Mouse (Mus musculus) forebrain, embryonic 16.5 days (tissue): Measurements from ENCODE around the gene Znfx1. TPM values are rescaled to one million over a fixed set of nuclear protein-coding genes. Genes with fewer than 3 reads are reported as not detected.

Source experiments
- ATAC-seq: fragments of 200-750 bp; cut with Nextera tagmentation; 2 replicates; pipeline ENCODE4 v1.8.0; 2017; ENCODE audit warnings: mild to moderate bottlenecking, moderate library complexity
- H3K27ac ChIP-seq: fragments of 300-500 bp; sonication (generic); 2 replicates; pipeline ENCODE4 v1.5.1; 2014; ENCODE audit warnings: low read length, control low read depth
- H3K27me3 ChIP-seq: fragments of 300-500 bp; sonication (generic); replicated peaks from 2 replicates; pipeline ENCODE4 v1.6.1; 2014; ENCODE audit warnings: low read length; ENCODE audit not compliant: control insufficient read depth, insufficient read depth
- H3K36me3 ChIP-seq: fragments of 300-500 bp; sonication (generic); 2 replicates; pipeline ENCODE4 v1.6.1; 2014; ENCODE audit not compliant: control insufficient read depth, insufficient read depth
- H3K4me1 ChIP-seq: fragments of 300-500 bp; sonication (generic); replicated peaks from 2 replicates; pipeline ENCODE4 v1.6.1; 2014; ENCODE audit warnings: low read length; ENCODE audit not compliant: control insufficient read depth, insufficient read depth
- H3K4me2 ChIP-seq: fragments of 300-500 bp; sonication (generic); 2 replicates; pipeline ENCODE4 v1.6.1; 2014; ENCODE audit warnings: mild to moderate bottlenecking, low read length, control low read depth
- H3K4me3 ChIP-seq: fragments of 300-500 bp; sonication (generic); replicated peaks from 2 replicates; pipeline ENCODE4 v1.5.1; 2014; ENCODE audit warnings: mild to moderate bottlenecking, low read length, control low read depth
- H3K9ac ChIP-seq: fragments of 300-500 bp; sonication (generic); replicated peaks from 2 replicates; pipeline ENCODE4 v1.6.1; 2014; ENCODE audit warnings: low read depth, low read length, control low read depth
- H3K9me3 ChIP-seq: fragments of 300-500 bp; sonication (generic); 2 replicates; pipeline ENCODE4 v1.6.1; 2016; ENCODE audit warnings: low read length; ENCODE audit not compliant: control insufficient read depth
- WGBS: fragments of 180-500 bp; shearing (Covaris S2); extraction: QIAGEN DNeasy Blood & Tissue Kit; methylation state at CpG from one replicate; pipeline ENCODE4 v1.1.7; 2014; 5-methylcytosine and 5-hydroxymethylcytosine counted together
- polyA plus RNA-seq: library from polyadenylated mRNA; unstranded; fragments of >200 nt; fragmentation: Nextera tagmentation; extraction: Ambion mirVana; gene quantifications from 2 replicates; pipeline ENCODE4 v1.2.1, GENCODE M21; 2015

Gene Znfx1
- polyA plus RNA-seq, 1 experiment from 2014 or later = 8.9 TPM

DNA sequence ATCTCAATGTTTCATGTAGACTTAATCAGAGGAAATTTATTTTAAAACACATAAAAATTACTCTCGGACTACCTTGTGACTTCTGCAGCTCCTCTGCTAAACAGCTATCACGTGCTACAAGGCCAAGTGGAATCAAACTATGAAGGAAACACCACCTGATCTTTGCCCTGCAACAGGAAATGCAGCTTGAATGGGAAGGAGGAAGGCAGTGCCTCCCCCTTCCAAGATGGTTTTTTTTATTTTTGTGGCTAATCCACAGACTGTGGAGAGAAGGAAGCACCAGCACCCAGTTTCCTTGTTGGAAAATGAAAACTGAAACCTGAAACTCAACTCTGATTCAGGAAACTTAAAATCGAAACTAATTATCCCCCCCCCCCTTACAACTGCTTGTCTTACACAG is 4.6 kb downstream of the Znfx1 start:
- Histone ChIP-seq H3K27me3 (no peaks in the 10 kb centered on the region), H3K4me2 (no peak overlapping the region), H3K4me3 (no peak overlapping the region), H3K9me3 (no peaks in the 10 kb centered on the region), H3K9ac (no peak overlapping the region), H3K36me3 (peaks cover 35% of the 10 kb centered on the region), H3K27ac (no peak overlapping the region), H3K4me1 (peaks cover 23% of the 10 kb centered on the region)
- 77% methylated on average over 3 of the region's 3 CpGs for WGBS
- ATAC-seq = no peak

DNA sequence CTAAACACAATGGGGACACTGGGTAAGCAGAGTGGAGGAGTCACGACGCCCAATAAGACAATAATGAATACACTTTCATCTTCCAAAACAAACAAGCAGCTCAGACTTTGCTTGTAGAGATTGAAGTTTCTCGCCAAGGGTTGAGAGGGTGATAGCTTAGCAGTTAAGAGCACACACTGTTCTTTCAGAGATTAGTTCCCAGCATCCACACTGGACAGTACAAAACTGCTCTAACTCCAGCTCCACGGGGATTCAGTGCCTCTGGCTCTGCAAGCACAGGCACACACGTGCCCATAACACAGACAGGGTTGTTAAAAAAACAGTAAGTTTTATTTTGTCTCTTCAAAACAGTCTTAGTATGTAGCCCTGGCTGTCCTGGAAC is 5.9 kb downstream of the Znfx1 start:
- no peak overlapping the region for H3K9ac ChIP-seq
- H3K27ac ChIP-seq = no peak overlapping the region
- H3K4me2 ChIP-seq = no peak overlapping the region
- H3K9me3 ChIP-seq = no peaks in the 10 kb centered on the region
- H3K36me3 ChIP-seq = peaks cover 36% of the 10 kb centered on the region
- ATAC-seq = no peak
- peaks cover 24% of the 10 kb centered on the region for H3K4me1 ChIP-seq
- no peaks in the 10 kb centered on the region for H3K27me3 ChIP-seq
- H3K4me3 ChIP-seq = no peak overlapping the region
- WGBS = 86% methylated on average over 5 of the region's 5 CpGs

DNA sequence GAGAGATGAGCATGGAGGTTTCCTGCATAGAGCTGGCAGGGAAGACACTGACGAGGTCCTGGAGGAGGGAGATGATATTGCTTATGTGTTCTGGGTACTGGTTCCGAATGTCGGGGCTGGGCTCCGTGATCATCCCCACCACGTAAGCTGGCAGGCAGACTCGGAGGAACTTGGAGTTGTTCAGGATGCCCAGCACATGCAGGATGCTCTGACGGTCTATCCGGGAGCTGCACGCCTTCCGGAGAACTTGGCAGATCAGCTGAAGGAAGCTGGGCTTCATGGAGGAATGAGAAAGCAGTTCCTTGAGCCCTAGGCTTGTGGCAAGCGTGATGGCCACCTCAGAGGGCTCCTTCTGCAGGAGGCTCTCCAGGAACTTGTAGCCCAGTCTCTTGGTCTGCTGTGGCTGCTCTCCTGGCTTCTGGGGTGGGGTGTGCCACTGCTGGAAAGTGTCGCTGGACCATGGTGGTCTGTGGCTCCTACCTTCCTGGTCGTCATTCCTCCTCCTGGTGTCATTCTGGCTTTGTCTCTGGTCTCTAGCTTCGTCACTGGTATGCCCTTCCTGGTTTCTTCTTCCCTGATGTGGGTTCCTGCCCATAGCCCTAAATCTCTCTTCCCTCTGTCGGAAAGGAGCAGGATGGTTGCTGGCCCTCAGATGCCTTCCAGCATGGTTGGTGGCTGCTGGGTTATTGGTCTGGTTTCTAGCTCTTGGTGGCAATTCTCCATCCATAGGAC is 6.4 kb downstream of the Znfx1 start:
- peaks cover 19% of the 10 kb centered on the region for H3K4me1 ChIP-seq
- no peaks in the 10 kb centered on the region for H3K9me3 ChIP-seq
- no peak for ATAC-seq
- no peak overlapping the region for H3K9ac ChIP-seq
- H3K27me3 ChIP-seq = no peaks in the 10 kb centered on the region
- no peak overlapping the region for H3K4me3 ChIP-seq
- WGBS = 96% methylated on average over 15 of the region's 15 CpGs
- no peak overlapping the region for H3K27ac ChIP-seq
- peaks cover 38% of the 10 kb centered on the region for H3K36me3 ChIP-seq
- no peak overlapping the region for H3K4me2 ChIP-seq

DNA sequence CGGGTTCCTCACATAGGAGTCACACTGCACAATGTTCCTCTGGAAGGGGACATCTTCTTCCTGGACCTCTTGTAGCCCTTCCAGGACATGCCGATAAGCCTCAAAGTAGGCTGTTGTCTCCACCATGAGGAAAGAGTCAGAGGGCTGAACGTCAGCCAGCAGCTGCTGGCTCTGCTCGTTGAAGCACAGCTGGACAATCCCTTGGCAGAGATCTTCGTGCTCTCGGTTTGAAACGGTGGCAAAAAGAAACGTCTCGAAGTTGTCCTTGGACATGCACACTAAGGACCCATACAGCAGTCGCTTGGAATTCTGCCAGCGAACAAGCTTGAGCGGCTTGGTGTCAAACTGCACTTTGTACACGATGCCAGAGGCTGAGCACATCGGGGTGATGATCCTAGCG is 7.4 kb downstream of the Znfx1 start:
- 88% methylated on average over 15 of the region's 15 CpGs for WGBS
- Histone ChIP-seq H3K36me3 (peaks cover 38% of the 10 kb centered on the region), H3K9me3 (no peaks in the 10 kb centered on the region), H3K27me3 (no peaks in the 10 kb centered on the region), H3K4me2 (no peak overlapping the region), H3K4me1 (peaks cover 11% of the 10 kb centered on the region), H3K27ac (no peak overlapping the region), H3K4me3 (no peak overlapping the region), H3K9ac (no peak overlapping the region)
- ATAC-seq = no peak

DNA sequence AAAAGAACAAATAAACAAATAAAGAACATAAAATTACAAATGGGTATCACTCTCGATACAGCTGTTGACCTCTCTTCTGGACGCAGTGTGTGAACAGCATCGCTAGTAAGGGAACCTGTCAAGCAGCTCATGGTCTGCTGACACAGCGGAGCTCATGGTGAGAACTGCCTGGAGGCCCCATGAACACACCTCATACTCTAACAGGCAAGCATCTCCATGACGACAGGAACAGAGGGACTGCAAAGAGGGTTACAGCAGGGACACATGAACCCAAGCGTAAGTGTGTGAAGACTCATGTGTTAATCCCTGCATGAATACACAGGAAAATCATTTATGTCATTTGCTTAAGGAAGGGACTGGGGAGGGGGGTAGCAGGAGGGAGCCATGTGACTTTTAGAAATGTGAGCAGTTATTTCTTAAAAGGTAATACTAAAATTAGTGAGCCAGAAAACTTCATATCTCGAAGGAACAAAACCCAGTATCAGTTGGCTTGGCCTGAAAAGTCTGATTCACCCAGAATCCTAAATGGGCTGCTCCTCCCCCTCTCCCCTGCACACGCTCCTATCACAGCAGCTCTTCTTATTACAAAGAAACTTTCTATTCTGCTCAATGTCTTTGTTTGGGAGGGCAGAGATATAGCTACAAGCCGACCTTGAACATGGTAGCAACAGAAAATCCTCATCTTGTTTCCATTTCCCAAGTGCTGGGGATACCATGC is 9.5 kb downstream of the Znfx1 start:
- no peak overlapping the region for H3K4me2 ChIP-seq
- no peak overlapping the region for H3K27ac ChIP-seq
- peaks cover 8% of the 10 kb centered on the region for H3K4me1 ChIP-seq
- no peaks in the 10 kb centered on the region for H3K9me3 ChIP-seq
- no peaks in the 10 kb centered on the region for H3K27me3 ChIP-seq
- no peak overlapping the region for H3K4me3 ChIP-seq
- peaks cover 43% of the 10 kb centered on the region for H3K36me3 ChIP-seq
- ATAC-seq = no peak
- WGBS = 55% methylated on average over 9 of the region's 9 CpGs
- no peak overlapping the region for H3K9ac ChIP-seq

DNA sequence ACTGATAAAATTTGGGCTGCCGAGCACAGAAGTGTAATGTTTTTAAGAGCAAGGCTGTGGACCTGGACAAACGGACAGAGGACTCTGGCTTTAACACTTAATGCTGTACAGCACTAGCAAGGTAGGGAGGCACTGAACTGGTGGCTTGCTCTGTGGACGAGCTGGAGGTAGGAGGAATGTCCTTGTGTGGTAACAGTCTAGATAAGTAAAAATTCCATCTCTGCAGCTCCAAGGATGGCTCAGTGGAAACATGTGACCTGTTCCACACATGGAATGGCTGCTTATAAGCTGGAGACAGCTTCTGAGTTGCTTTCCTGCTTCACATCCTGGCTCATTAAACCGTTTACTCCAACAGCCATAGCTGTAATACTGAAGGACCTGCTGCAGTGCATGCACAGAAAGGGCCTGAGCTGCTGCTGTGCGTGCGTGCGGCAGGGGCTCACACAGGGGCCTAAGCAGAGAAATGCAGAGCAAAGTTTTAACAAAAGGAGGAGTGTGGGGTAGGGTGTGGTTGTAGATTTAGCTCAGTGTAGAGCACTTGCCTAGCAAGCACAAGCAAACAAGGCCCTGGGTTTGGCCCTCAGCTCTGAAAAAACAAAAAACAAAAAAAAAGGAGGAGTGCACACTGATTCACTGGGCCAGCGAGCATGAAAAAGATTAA is 14.0 kb downstream of the Znfx1 start:
- Histone ChIP-seq H3K4me3 (no peak overlapping the region), H3K27me3 (no peaks in the 10 kb centered on the region), H3K27ac (no peak overlapping the region), H3K9ac (no peak overlapping the region), H3K4me1 (peaks cover 8% of the 10 kb centered on the region), H3K4me2 (no peak overlapping the region), H3K9me3 (no peaks in the 10 kb centered on the region), H3K36me3 (peaks cover 33% of the 10 kb centered on the region)
- WGBS = 92% methylated on average over 8 of the region's 8 CpGs
- no peak for ATAC-seq

DNA sequence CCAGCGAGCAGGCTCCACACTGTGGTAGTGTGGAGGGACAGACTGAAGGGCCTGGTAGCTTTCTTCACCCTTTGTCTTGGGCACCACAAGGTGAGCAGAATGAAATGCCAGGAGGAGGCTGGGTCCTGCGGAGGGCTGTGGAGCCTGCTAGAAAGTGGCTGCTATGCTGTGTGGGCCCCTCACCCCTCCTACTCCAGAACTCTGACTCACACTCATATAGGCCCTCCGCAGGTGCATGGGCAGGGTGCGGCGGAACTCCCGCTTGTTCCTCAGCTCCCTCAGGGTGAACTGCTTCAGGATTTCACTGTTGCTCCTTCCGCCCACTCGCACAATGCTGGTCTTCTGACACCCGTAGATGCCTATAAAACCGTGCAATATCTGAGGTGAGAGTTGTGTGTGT is 14.6 kb downstream of the Znfx1 start:
- 94% methylated on average over 10 of the region's 10 CpGs for WGBS

DNA sequence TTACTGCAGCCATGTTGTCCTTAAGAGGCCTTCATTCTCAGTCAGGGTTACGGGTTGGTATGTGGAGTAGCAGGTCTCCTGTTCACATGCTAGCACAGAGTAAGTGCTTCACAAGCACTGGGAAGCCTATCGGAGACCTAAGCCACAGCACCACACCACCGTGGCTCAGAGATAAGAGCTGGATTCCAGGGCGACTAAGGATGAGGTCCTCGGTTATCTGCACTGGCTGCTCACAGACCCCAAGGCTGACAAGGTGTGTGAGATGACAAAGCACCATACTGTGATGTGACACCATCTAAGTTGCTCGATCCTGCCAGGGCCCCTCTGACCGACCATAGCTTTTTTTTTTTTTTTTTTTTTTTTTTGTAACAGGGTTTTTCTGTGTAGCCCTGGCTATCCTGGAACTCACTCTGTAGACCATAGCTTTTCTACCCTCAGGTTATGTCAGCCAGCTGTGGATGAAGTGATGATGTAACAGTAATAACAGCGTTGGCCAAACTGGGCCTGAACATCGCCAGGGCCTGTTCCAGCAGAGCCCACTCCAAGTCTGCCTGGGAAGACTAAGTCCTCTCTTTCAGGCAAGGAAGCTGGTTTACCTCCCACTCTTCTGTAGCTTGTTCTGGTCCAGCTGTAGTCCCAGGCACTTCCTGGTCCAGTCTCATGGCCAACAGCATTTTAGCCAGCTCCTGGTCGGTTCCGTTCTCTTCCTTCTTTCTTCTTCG is 19.3 kb downstream of the Znfx1 start:
- H3K9ac ChIP-seq = no peak overlapping the region
- no peak overlapping the region for H3K4me2 ChIP-seq
- no peaks in the 10 kb centered on the region for H3K27me3 ChIP-seq
- 94% methylated on average over 12 of the region's 12 CpGs for WGBS
- H3K4me3 ChIP-seq = no peak overlapping the region
- no peak overlapping the region for H3K27ac ChIP-seq
- ATAC-seq = no peak
- peaks cover 66% of the 10 kb centered on the region for H3K36me3 ChIP-seq
- H3K4me1 ChIP-seq = no peaks in the 10 kb centered on the region
- no peaks in the 10 kb centered on the region for H3K9me3 ChIP-seq

More for the DNA sequence above, 14.6 kb downstream of the Znfx1 start:
- H3K9me3 ChIP-seq = no peaks in the 10 kb centered on the region
- ATAC-seq = no peak
- H3K4me2 ChIP-seq = no peak overlapping the region
- no peak overlapping the region for H3K9ac ChIP-seq
- peaks cover 2% of the 10 kb centered on the region for H3K4me1 ChIP-seq
- peaks cover 37% of the 10 kb centered on the region for H3K36me3 ChIP-seq
- no peak overlapping the region for H3K4me3 ChIP-seq
- H3K27ac ChIP-seq = no peak overlapping the region
- H3K27me3 ChIP-seq = no peaks in the 10 kb centered on the region

DNA sequence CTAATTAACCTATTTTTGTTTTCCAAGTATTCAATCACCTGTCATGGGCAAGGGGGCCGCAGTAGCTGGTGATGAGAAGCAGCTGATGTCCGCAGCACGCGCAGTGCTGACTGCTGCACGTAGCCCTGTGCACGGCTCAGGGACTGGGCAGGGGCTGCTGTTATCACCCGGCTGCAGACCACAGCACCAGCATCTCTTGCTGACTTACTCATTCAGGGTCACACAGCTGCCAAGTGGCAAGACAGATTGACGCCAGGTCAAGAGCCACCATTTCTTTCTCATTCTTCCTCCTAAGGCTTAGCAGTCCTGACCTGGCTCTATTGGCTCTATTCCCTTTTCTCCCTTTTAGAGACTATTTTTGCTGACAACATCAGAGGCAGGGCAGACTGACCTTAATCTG is 23.4 kb downstream of the Znfx1 start:
- WGBS = 90% methylated on average over 8 of the region's 8 CpGs
- H3K4me2 ChIP-seq = no peak overlapping the region
- no peaks in the 10 kb centered on the region for H3K4me1 ChIP-seq
- H3K27ac ChIP-seq = no peak overlapping the region
- H3K36me3 ChIP-seq = peaks cover 78% of the 10 kb centered on the region
- ATAC-seq = no peak
- H3K27me3 ChIP-seq = no peaks in the 10 kb centered on the region
- no peak overlapping the region for H3K9ac ChIP-seq
- no peak overlapping the region for H3K4me3 ChIP-seq
- no peaks in the 10 kb centered on the region for H3K9me3 ChIP-seq
